Mouse (Mus musculus) kidney, embryonic 15.5 days (tissue): ENCODE measurements around the gene Kcnh2. TPM values are rescaled to one million over a fixed set of nuclear protein-coding genes. Genes with fewer than 3 reads are reported as not detected.

Source experiments
- ATAC-seq: fragments of 200-750 bp; cut with Nextera tagmentation; replicated peaks from 2 replicates; pipeline ENCODE4 v1.8.0; 2017; ENCODE audit warnings: moderate TSS enrichment; ENCODE audit not compliant: low FRiP score
- H3K27ac ChIP-seq: fragments of 300-500 bp; sonication (generic); 2 replicates; pipeline ENCODE4 v1.5.1; 2015; ENCODE audit warnings: mild to moderate bottlenecking, inconsistent platforms
- H3K27me3 ChIP-seq: fragments of 300-500 bp; sonication (generic); 2 replicates; pipeline ENCODE4 v1.6.1; 2015; ENCODE audit warnings: inconsistent platforms
- H3K36me3 ChIP-seq: fragments of 300-500 bp; sonication (generic); 2 replicates; pipeline ENCODE4 v1.6.1; 2015; ENCODE audit warnings: inconsistent platforms
- H3K4me1 ChIP-seq: fragments of 300-500 bp; sonication (generic); 2 replicates; pipeline ENCODE4 v1.6.1; 2015; ENCODE audit warnings: inconsistent platforms
- H3K4me2 ChIP-seq: fragments of 300-500 bp; sonication (generic); 2 replicates; pipeline ENCODE4 v1.6.1; 2015; ENCODE audit warnings: moderate library complexity, mild to moderate bottlenecking, inconsistent platforms
- H3K4me3 ChIP-seq: fragments of 300-500 bp; sonication (generic); replicated peaks from 2 replicates; pipeline ENCODE4 v1.5.1; 2015; ENCODE audit warnings: mild to moderate bottlenecking, inconsistent platforms
- H3K9ac ChIP-seq: fragments of 300-500 bp; sonication (generic); 2 replicates; pipeline ENCODE4 v1.6.1; 2015; ENCODE audit warnings: mild to moderate bottlenecking, inconsistent platforms
- H3K9me3 ChIP-seq: fragments of 300-500 bp; sonication (generic); replicated peaks from 2 replicates; pipeline ENCODE4 v1.6.1; 2016; ENCODE audit warnings: inconsistent platforms
- WGBS: fragments of 180-500 bp; shearing (Covaris S2); methylation state at CpG from one replicate; pipeline ENCODE4 v1.1.7; 2015; ENCODE audit warnings: mixed read lengths; 5-methylcytosine and 5-hydroxymethylcytosine counted together
- polyA plus RNA-seq: library from polyadenylated mRNA; unstranded; fragments of >200 nt; fragmentation: Nextera tagmentation; extraction: Ambion mirVana; gene quantifications from 2 replicates; pipeline ENCODE4 v1.2.1, GENCODE M21; 2015

The Kcnh2 gene
- polyA plus RNA-seq, 1 experiment from 2014 or later = 7.2 TPM

DNA sequence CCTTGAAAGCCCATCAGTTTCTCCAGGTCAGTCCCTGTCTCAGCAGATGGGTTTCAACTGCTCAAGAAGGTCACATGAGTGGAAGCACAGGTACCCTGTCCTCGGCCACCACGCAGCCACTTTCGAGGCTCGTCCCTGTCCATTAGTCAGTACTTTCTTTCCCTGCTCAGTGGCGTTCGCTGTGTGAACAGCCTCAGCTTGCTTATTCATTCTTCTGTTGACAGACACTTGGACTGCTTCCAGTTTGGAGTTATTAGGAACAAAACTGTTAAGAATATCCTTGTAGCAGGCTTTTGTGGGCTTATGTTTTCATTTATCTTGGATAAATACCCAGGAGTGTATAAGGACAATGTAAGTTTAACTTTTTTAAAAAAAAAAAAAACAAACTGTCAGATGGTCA, 22.8 kb upstream of the Kcnh2 start:
- peaks cover 3% of the 10 kb centered on the region; the same call in 1 of the 2 replicates for H3K4me1 ChIP-seq
- WGBS = 53% methylated on average over 6 of the region's 6 CpGs
- no peaks in the 10 kb centered on the region for H3K9me3 ChIP-seq
- H3K27me3 ChIP-seq = no peaks in the 10 kb centered on the region
- no peak overlapping the region for H3K4me2 ChIP-seq
- no peak for ATAC-seq
- H3K27ac ChIP-seq = no peak overlapping the region
- no peaks in the 10 kb centered on the region for H3K36me3 ChIP-seq
- no peak overlapping the region for H3K4me3 ChIP-seq
- no peak overlapping the region for H3K9ac ChIP-seq

DNA sequence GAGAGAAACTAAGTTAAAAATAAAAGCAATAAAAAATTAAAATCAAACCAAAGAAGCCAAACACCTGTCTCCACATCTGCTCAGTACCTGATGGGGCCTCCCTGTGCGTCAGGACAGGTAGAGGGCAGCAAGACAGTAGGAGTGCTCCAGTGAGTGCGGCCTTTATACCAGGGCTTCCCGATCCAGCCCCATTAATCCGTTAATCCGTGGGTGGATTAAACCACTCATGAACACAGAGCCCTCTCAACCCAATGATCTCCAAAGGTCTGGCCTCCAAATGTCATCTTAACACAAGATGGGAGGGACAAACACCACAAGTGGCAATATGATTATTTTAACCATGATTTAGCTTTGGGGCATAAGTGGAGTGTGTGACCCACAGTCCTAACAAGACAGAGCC, 22.4 kb upstream of the Kcnh2 start:
- ATAC-seq = no peak

DNA sequence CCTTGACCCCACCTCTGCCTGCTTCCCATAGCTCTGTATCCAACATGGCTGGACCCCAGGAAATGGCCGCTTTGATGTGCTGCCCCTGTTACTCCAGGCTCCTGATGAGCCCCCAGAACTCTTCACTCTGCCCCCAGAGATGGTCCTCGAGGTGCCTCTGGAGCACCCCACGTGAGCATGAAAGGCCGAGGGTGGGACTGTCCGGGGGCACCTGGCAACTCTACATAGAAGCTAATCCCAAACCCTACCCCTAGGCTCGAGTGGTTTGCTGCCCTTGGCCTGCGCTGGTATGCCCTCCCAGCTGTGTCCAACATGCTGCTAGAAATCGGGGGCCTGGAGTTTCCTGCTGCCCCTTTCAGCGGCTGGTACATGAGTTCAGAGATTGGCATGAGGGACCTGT, 18.4 kb upstream of the Kcnh2 start:
- Histone ChIP-seq H3K27me3 (no peaks in the 10 kb centered on the region), H3K27ac (no peak overlapping the region), H3K4me3 (no peak overlapping the region), H3K9me3 (no peaks in the 10 kb centered on the region), H3K9ac (no peak overlapping the region), H3K36me3 (no peaks in the 10 kb centered on the region), H3K4me1 (peaks cover 3% of the 10 kb centered on the region; the same call in 1 of the 2 replicates), H3K4me2 (no peak overlapping the region)
- 90% methylated on average over 9 of the region's 9 CpGs for WGBS
- no peak for ATAC-seq

More for the DNA sequence above, 22.4 kb upstream of the Kcnh2 start:
- H3K27me3 ChIP-seq = no peaks in the 10 kb centered on the region
- WGBS = 81% methylated on average over 5 of the region's 5 CpGs
- H3K27ac ChIP-seq = no peak overlapping the region
- no peak overlapping the region for H3K9ac ChIP-seq
- no peaks in the 10 kb centered on the region for H3K36me3 ChIP-seq
- H3K4me2 ChIP-seq = no peak overlapping the region
- H3K4me1 ChIP-seq = peaks cover 3% of the 10 kb centered on the region; the same call in 1 of the 2 replicates
- H3K9me3 ChIP-seq = no peaks in the 10 kb centered on the region
- H3K4me3 ChIP-seq = no peak overlapping the region

DNA sequence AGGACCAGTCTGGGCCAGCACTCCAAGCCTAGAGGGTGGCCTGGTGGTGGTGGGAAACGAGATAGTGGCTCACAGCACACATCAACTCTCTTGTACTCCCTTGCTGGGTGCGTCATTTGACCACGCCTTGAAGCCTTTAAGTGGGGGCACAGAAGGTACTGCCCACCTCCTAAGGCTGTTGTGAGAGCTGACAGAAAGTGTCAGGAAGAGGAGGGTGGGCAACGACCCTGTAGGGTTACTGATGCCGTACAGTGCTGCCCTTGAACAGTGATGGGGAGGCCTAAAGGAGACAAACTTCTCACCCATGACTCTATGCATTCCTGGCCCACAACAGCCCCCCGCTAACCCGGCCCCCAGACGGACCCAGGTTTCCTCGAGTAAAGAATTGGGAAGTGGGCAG, 15.0 kb upstream of the Kcnh2 start:
- 74% methylated on average over 9 of the region's 9 CpGs for WGBS
- H3K27me3 ChIP-seq = no peaks in the 10 kb centered on the region
- H3K4me3 ChIP-seq = no peak overlapping the region
- H3K9me3 ChIP-seq = no peaks in the 10 kb centered on the region
- no peak overlapping the region for H3K27ac ChIP-seq
- H3K4me2 ChIP-seq = no peak overlapping the region
- no peak overlapping the region for H3K9ac ChIP-seq
- H3K36me3 ChIP-seq = no peaks in the 10 kb centered on the region
- no peak for ATAC-seq
- H3K4me1 ChIP-seq = peaks cover 6% of the 10 kb centered on the region; the same call in 1 of the 2 replicates

DNA sequence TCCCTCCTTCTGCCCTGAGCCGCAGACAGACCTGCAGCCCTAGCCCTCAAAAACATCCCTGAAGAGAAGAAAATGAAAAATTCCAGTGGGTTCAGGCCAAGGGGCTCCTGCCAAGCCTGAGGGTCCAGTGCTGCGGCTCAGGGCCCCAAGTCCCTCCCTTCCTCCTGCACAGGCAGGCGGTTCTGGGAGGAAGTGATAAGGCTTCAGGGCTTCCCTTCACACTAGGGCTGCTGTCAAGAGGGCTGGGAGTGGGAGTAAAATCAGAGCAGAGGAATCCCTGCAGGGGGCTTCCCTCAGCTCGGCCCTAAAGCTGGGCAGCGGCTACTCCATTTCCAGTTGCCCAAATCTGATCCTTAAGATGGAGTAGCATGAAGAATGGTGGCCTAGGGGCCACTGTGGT, 14.1 kb upstream of the Kcnh2 start:
- H3K9me3 ChIP-seq = no peaks in the 10 kb centered on the region
- H3K36me3 ChIP-seq = no peaks in the 10 kb centered on the region
- H3K4me3 ChIP-seq = peak overlapping the region; percentile 33
- H3K4me2 ChIP-seq = peak overlapping the region; percentile 44
- H3K27me3 ChIP-seq = no peaks in the 10 kb centered on the region
- H3K9ac ChIP-seq = no peak overlapping the region
- ATAC-seq = no peak
- peak overlapping the region; percentile 62 for H3K27ac ChIP-seq
- peaks cover 8% of the 10 kb centered on the region for H3K4me1 ChIP-seq
- WGBS = 40% methylated on average over 5 of the region's 5 CpGs

DNA sequence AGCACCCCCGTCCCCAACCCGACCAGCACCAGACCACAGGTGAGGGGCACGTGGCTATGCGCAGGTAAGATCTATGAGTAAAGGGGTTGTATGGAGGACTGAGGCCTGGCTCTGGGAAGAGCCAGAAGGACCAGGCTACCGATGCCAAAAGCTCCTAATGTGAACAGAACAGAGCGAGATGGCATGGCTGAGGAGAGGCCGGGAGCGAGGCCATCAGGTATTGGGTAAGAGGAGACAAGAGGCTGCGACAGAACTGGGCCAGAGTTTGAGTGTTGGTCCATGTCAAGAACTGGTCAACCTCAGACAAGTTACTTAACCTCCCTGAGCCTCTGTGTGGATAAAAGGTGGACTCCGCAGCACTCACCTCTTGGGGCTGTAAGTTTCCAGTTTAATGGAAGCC, 13.6 kb upstream of the Kcnh2 start:
- Histone ChIP-seq H3K4me2 (peak overlapping the region; percentile 44), H3K4me1 (peaks cover 10% of the 10 kb centered on the region), H3K4me3 (peak overlapping the region; percentile 33), H3K9ac (no peak overlapping the region), H3K9me3 (no peaks in the 10 kb centered on the region), H3K36me3 (no peaks in the 10 kb centered on the region), H3K27ac (peak overlapping the region; percentile 62), H3K27me3 (no peaks in the 10 kb centered on the region)
- no peak for ATAC-seq
- WGBS = 84% methylated on average over 10 of the region's 10 CpGs

DNA sequence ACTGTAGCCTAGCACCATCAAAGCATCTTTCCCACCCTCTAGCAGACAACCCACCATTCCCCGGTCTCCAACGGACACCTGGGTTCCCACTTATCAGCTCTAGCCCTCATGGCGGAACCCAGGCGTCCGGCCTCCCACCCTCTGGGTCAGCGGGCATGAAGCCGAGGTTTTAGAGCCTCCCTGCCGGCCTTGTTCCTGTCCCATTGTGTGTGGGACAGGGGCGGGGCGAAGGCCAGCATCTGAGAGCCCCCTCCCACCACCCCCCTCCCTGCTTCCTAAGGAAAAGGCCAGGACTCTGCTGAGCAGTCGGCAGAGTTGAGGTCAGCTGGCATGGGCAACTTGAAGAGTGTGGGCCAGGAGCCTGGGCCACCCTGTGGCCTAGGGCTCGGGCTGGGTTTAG, 13.1 kb upstream of the Kcnh2 start, which contains the start of gene Nos3:
Gene Nos3, plus strand, starts transcription at position 303 of the 400 bp plus-strand sequence.
- Histone ChIP-seq H3K36me3 (no peaks in the 10 kb centered on the region), H3K9me3 (no peaks in the 10 kb centered on the region), H3K4me3 (peak within 1 kb of the TSS; percentile 33), H3K27me3 (no peaks in the 10 kb centered on the region), H3K27ac (peak within 1 kb of the TSS; percentile 62), H3K4me1 (peaks cover 10% of the 10 kb centered on the region), H3K9ac (no peak within 1 kb of the TSS), H3K4me2 (peak within 1 kb of the TSS; percentile 44)
- no peak for ATAC-seq
- 59% methylated on average over 12 of the region's 12 CpGs for WGBS

DNA sequence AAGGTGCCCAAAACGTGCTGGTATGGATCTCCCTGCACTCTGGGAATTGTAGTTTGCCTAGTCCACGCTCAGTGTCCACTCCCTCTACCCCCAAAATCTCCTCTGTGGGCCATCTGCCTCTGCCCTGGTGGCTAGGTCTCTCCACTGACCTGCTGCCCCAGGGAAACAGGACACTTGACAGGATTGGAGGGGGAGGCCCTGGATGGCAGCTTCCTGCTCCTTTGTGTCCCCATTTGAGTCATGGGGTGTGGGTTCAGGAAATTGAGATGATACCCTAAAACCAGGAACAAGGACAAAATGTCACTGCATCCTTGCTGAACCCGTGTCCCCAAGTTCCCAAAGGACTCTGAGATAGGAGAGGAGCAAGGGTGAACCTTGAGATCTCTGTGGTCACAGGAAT, 12.7 kb upstream of the Kcnh2 start:
- no peaks in the 10 kb centered on the region for H3K27me3 ChIP-seq
- peak overlapping the region; percentile 54 for H3K27ac ChIP-seq
- H3K9ac ChIP-seq = no peak overlapping the region
- no peak for ATAC-seq
- WGBS = 41% methylated on average over 3 of the region's 3 CpGs
- H3K4me2 ChIP-seq = no peak overlapping the region
- H3K36me3 ChIP-seq = no peaks in the 10 kb centered on the region
- no peak overlapping the region for H3K4me3 ChIP-seq
- peaks cover 10% of the 10 kb centered on the region for H3K4me1 ChIP-seq
- H3K9me3 ChIP-seq = no peaks in the 10 kb centered on the region

DNA sequence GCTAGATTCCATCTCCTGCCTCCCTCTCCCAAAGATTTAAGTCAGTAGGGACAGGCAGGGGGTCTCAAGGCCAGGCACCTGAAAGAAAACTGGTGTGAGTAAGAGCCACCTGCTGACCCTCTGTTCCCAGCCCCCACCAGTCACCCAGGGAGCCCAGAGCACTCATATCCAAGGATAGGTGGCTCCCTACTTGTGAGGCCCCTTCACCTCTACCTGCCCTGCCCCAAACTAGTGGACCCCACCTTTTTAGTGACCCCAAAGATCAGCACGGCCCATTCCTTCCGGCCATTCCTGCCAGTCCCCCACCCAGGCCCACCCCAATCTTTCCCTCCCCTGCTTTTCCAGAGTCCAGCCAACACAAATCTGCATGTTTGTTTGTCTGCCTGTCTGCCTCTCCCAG, 12.1 kb upstream of the Kcnh2 start:
- Histone ChIP-seq H3K9me3 (no peaks in the 10 kb centered on the region), H3K4me3 (no peak overlapping the region), H3K27me3 (no peaks in the 10 kb centered on the region), H3K9ac (no peak overlapping the region), H3K4me1 (peaks cover 10% of the 10 kb centered on the region), H3K4me2 (no peak overlapping the region), H3K27ac (no peak overlapping the region), H3K36me3 (no peaks in the 10 kb centered on the region)
- ATAC-seq = no peak
- 38% methylated on average over 2 of the region's 2 CpGs for WGBS

DNA sequence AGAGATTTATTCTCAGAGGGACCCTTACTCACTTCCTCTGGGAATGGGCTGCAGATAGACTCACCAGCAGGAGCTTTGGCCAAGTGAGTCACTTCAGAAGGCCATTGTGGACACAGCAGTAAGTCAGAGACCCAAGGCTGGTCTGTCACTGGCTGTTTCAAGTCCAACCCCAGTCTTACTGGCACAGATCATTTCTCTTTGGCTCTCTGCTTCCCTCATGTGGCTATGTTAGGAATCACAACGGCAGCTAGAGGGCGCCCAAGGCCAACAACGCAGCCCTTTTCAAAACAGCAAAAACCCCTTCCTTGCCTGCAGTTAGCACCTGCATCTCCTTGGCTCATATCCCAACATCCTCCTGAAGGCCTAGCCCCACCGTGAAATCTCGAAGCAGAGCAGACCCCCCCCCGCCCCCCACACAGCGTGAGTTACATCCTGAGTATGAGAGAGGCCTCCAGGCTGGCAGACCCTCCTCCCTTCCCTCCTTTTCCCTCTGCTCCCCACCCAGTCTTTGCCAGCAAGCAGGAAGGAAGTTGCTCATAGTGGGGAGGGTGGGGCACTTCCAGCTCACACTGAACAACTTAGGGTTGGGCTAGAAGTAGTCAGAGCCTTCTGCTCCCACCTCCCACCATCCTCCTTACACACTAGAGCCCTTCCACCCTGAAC, 9.5 kb upstream of the Kcnh2 start:
- no peaks in the 10 kb centered on the region for H3K9me3 ChIP-seq

DNA sequence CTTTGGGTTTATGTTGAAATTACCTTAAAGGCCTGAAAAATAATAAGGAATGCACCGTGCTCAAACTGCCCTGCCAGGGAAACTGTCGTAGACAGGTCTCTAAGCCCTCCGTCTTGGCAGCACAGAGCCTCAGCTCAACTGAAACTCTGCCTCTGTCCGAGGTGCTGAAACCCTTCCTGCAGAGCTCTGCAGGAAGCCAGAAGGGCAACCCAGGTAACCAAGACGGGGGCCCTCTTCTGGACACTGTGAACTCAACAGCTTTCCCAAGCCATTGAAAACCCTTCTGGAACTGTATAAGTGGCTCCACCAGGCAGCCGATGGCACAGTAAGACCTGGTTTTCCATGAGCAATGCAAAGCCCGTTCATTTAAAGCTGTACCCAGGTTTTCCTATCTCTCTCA, 6.1 kb upstream of the Kcnh2 start:
- Histone ChIP-seq H3K27me3 (peaks cover 17% of the 10 kb centered on the region), H3K4me1 (peaks cover 20% of the 10 kb centered on the region), H3K4me3 (no peak overlapping the region), H3K4me2 (no peak overlapping the region), H3K9me3 (no peaks in the 10 kb centered on the region), H3K27ac (no peak overlapping the region), H3K9ac (no peak overlapping the region), H3K36me3 (no peaks in the 10 kb centered on the region)
- 9% methylated on average over 7 of the region's 7 CpGs for WGBS
- peak; percentile 34; the same call in 1 of the 2 replicates for ATAC-seq

More for the DNA sequence above, 9.5 kb upstream of the Kcnh2 start:
- 2% methylated on average over 7 of the region's 7 CpGs for WGBS
- Histone ChIP-seq H3K4me3 (no peak overlapping the region), H3K4me1 (peaks cover 10% of the 10 kb centered on the region), H3K27me3 (no peaks in the 10 kb centered on the region), H3K9ac (no peak overlapping the region), H3K4me2 (no peak overlapping the region), H3K27ac (0 out of 2 replicates have a peak overlapping the region, but pooled peaks have one; percentile 3), H3K36me3 (no peaks in the 10 kb centered on the region)
- peak; percentile 55 for ATAC-seq

DNA sequence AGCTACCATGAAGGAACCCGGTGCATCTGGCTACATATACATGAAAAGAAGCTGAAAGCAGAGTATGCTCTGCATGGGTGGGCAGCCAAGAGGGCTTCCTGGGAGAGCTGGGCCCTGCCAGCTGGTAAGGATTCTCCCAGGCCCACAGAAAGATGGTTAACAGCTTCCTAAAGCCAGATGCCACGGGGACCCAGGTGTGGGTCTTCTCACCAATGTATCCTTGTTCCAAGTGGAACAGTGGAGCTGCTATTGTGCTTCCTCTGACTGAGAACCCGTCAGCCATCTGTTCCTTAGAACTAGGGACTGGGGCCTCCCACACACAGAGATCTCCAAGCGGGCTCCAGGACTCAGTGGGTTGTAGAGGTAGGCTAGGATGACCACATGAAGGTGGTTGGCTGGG, 5.4 kb upstream of the Kcnh2 start:
- H3K9ac ChIP-seq = no peak overlapping the region
- no peak overlapping the region for H3K4me3 ChIP-seq
- no peak overlapping the region for H3K27ac ChIP-seq
- H3K4me1 ChIP-seq = peaks cover 27% of the 10 kb centered on the region
- no peak for ATAC-seq
- no peaks in the 10 kb centered on the region for H3K36me3 ChIP-seq
- no peak overlapping the region for H3K4me2 ChIP-seq
- WGBS = 60% methylated on average over 4 of the region's 4 CpGs
- no peaks in the 10 kb centered on the region for H3K9me3 ChIP-seq
- H3K27me3 ChIP-seq = peaks cover 24% of the 10 kb centered on the region

DNA sequence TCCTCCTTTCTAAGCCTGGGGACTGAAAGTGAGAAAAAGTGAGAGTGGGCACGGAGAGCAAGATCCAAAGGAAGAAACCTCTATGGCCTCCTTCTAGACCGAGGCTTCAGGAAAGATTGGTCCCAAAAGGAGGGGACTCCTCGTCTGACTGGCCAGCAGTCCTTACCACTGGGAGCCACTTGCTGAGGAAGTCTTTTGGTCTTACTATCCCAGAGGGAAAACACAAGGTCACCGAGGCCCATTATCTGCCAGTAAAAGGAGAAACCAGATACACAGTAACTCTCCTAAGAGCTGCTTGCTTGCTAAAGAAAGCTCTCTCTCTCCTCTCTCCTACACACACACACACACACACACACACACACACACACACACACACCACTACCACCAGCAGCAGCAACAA, 1.9 kb upstream of the Kcnh2 start:
- ATAC-seq = no peak
- Histone ChIP-seq H3K36me3 (no peaks in the 10 kb centered on the region), H3K27me3 (peaks cover 51% of the 10 kb centered on the region), H3K4me3 (no peak overlapping the region), H3K9ac (no peak overlapping the region), H3K9me3 (no peaks in the 10 kb centered on the region), H3K4me1 (peaks cover 52% of the 10 kb centered on the region), H3K27ac (peak overlapping the region; percentile 90), H3K4me2 (peak overlapping the region; percentile 96; the same call in 1 of the 2 replicates)
- WGBS = 12% methylated on average over 4 of the region's 4 CpGs
